Mouse (Mus musculus) testis, adult 2 months (tissue): ENCODE measurements around the gene Ssr2.

Source experiments
- CTCF ChIP-seq: fragments of 200-500 bp; IDR thresholded peaks from 2 replicates; pipeline ENCODE4 v1.5.1; 2012; ENCODE audit warnings: low read depth, mild to moderate bottlenecking, inconsistent platforms, low read length, moderate library complexity; ENCODE audit not compliant: control insufficient read depth, insufficient read depth, insufficient replicate concordance
- POLR2A ChIP-seq: fragments of 200-500 bp; IDR thresholded peaks from 2 replicates; pipeline ENCODE4 v1.6.1; 2012; ENCODE audit warnings: low read depth, mild to moderate bottlenecking, inconsistent platforms, low read length, moderate library complexity; ENCODE audit not compliant: control insufficient read depth

DNA sequence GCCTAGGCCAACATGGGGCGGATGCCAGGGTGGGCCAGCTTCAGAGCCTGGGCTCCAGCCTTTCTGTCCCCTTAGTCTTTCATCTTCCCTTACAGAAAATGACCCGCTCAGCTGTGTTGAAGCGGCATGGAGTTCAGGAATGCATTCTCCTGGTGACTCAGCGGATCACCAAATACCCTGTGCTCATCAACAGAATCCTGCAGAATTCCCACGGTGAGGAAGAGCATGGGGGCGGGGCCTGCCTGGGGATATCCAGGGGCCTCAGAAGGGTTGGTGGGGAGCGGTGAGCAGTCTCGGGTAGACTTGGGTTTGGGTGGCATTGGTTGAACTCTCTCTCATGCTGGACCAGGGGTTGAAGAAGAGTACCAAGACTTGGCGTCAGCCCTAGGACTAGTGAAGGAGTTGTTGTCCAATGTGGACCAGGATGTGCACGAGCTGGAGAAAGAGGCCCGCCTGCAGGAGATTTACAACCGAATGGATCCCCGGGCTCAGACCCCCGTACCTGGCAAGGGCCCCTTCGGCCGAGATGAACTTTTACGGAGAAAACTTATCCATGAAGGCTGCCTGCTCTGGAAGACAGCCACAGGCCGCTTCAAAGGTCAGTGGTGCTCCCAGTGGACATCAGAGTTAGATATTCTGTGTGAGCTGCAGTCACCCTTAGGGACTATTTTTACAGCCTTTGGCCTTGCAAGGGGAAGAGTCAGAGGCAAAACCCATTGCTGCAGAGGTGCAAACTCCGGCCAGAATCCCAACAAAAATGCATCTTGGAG, 60.0 kb downstream of the Ssr2 start:
- no peak for TF ChIP-seq CTCF
- no peak for TF ChIP-seq POLR2A
